Mouse (Mus musculus): Measurements from ENCODE around the gene Coro1b. TPM values are rescaled to one million over a fixed set of nuclear protein-coding genes. Genes with fewer than 3 reads are reported as not detected.

The Coro1b gene
- polyA plus RNA-seq, 1 experiment from 2014 or later: 133 TPM

DNA sequence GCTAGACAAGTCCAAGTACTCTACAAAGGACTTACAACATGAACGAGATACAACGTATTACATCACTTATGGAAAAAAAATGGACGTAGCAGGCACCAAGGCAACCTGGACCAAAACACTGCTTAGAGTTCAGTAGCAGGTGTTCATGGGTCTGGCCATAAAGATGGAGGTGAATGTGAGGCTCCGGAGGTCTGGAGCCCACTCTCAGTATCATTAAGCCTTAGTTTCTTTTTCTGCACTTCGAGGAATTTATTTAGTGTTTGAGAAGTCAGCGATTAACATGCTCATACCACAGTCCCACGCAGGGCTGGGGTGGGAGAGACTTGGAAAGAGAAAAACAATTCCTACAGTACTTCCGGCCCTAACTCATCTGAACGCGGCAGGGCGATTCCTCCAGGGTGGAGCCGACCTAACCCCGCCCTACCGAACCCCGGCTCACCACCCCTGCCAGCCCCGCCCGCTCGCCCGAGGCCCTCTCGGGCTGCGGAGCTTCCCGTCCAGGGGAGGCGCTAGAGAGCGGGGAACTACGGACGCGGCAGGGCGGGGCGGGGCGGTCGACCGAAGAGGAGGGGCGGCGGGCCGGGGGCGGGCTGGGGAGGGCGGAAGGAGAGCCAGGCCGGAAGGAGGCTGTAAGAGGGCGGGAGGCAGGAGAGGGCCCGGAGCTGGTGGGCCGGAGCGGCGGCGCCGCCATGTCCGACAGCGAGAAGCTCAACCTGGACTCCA, 43.3 kb downstream of the Coro1b start, which contains the start of gene Ppp1ca:
Ppp1ca (plus strand) TSS at position 538 of the 723 bp plus-strand sequence.
- H3K36me3 ChIP-seq: peaks cover 37% of the 10 kb centered on the region
- no peaks in the 10 kb centered on the region for H3K9me3 ChIP-seq (replicated peaks)
- peak within 1 kb of the TSS; percentile 97 for H3K27ac ChIP-seq (replicated peaks)
- peak within 1 kb of the TSS; percentile 96 for H3K4me3 ChIP-seq
- WGBS: 8% methylated on average over 37 of the region's 47 CpGs
- peak; percentile 97 for DNase-seq (ENCODE audit: low spot score)
- H3K4me1 ChIP-seq: peaks cover 41% of the 10 kb centered on the region
- no peaks in the 10 kb centered on the region for H3K27me3 ChIP-seq (ENCODE audit: low read depth, poor library complexity, severe bottlenecking)

- no peak for DNase-seq (ENCODE audit: low spot score)
- Histone ChIP-seq H3K27ac (replicated peaks) (peak overlapping the region; percentile 97), H3K9me3 (replicated peaks) (no peaks in the 10 kb centered on the region), H3K4me3 (peak overlapping the region; percentile 96), H3K4me1 (peaks cover 44% of the 10 kb centered on the region), H3K27me3 (ENCODE audit: low read depth, poor library complexity, severe bottlenecking) (no peaks in the 10 kb centered on the region), H3K36me3 (peaks cover 44% of the 10 kb centered on the region)
- under 1% methylated on average over 52 of the region's 52 CpGs for WGBS
Observed at GRCm38 (mm10) chr19:4192251-4192985, 44.0 kb downstream of the Coro1b start.

- Histone ChIP-seq H3K4me1 (peaks cover 44% of the 10 kb centered on the region), H3K27ac (replicated peaks) (peak overlapping the region; percentile 97), H3K9me3 (replicated peaks) (no peaks in the 10 kb centered on the region), H3K27me3 (ENCODE audit: low read depth, poor library complexity, severe bottlenecking) (no peaks in the 10 kb centered on the region), H3K4me3 (peak overlapping the region; percentile 96), H3K36me3 (peaks cover 52% of the 10 kb centered on the region)
- 72% methylated on average over 6 of the region's 6 CpGs for WGBS
- no peak for DNase-seq (ENCODE audit: low spot score)
Observed at GRCm38 (mm10) chr19:4193129-4193528, 44.7 kb downstream of the Coro1b start.

GRCm38 (mm10) chr19:4194021-4194724, 45.8 kb downstream of the Coro1b start:
- Histone ChIP-seq H3K27ac (replicated peaks) (no peak overlapping the region), H3K27me3 (ENCODE audit: low read depth, poor library complexity, severe bottlenecking) (no peaks in the 10 kb centered on the region), H3K4me1 (peaks cover 44% of the 10 kb centered on the region), H3K36me3 (peaks cover 62% of the 10 kb centered on the region), H3K9me3 (replicated peaks) (no peaks in the 10 kb centered on the region), H3K4me3 (0 out of 2 replicates have a peak overlapping the region, but pooled peaks have one; percentile 14)
- whole genome bisulfite sequencing: 90% methylated on average over 8 of the region's 8 CpGs
- DNase-seq (ENCODE audit: low spot score): no peak

GRCm38 (mm10) chr19:4194776-4195650, 46.6 kb downstream of the Coro1b start:
- Histone ChIP-seq H3K27me3 (ENCODE audit: low read depth, poor library complexity, severe bottlenecking) (no peaks in the 10 kb centered on the region), H3K36me3 (peaks cover 70% of the 10 kb centered on the region), H3K9me3 (replicated peaks) (no peaks in the 10 kb centered on the region), H3K4me3 (0 out of 2 replicates have a peak overlapping the region, but pooled peaks have one; percentile 14), H3K4me1 (peaks cover 48% of the 10 kb centered on the region), H3K27ac (replicated peaks) (no peak overlapping the region)
- no peak for DNase-seq (ENCODE audit: low spot score)
- 84% methylated on average over 12 of the region's 12 CpGs for WGBS

DNA sequence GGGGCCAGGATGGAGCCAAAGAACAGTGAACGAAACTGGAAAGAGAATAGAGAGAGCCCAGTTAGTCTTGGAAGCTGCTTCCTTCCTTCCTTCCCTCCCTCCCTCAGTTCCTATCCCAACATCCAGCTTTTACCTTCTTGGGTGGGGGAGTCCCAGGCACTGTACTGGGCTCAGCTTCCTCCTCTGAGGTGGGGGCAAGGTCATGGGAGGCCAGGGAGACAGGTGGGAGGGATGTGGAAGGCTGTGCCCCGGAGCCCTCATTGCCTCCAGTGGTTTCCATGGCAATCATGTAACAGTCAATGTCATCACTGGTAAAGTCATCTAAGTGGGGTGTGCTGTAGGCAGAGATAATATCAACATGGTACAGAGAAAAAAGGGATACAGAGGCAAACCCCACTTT, 47.6 kb downstream of the Coro1b start:
- Histone ChIP-seq H3K36me3 (peaks cover 76% of the 10 kb centered on the region), H3K4me3 (no peak overlapping the region), H3K9me3 (replicated peaks) (no peaks in the 10 kb centered on the region), H3K27ac (replicated peaks) (no peak overlapping the region), H3K4me1 (peaks cover 52% of the 10 kb centered on the region), H3K27me3 (ENCODE audit: low read depth, poor library complexity, severe bottlenecking) (no peaks in the 10 kb centered on the region)
- DNase-seq (ENCODE audit: low spot score): no peak
- WGBS: 82% methylated on average over 2 of the region's 2 CpGs

DNA sequence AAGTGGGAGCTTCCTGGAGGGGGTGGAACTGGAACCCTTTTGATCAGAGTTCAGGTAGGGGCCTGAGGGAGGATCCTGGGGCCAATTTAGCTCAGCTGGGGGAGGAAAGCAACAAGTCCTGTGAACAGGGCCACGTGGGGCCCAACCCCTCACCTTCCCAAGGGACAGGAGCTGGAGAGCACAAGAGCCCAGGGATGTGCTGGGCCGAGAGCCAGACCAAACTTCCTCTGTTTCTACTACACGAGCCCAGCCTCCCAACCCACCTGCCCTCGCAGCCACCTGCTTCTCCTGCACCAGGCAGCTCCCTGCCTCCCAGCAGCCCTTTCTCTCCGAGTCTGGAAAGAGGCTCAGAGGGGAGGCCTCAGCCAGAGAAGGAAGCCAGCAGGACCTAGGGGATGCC, 48.1 kb downstream of the Coro1b start:
- Histone ChIP-seq H3K4me1 (peaks cover 49% of the 10 kb centered on the region), H3K4me3 (no peak overlapping the region), H3K27me3 (ENCODE audit: low read depth, poor library complexity, severe bottlenecking) (no peaks in the 10 kb centered on the region), H3K27ac (replicated peaks) (no peak overlapping the region), H3K36me3 (peaks cover 76% of the 10 kb centered on the region), H3K9me3 (replicated peaks) (no peaks in the 10 kb centered on the region)
- DNase-seq (ENCODE audit: low spot score): no peak
- WGBS: 77% methylated on average over 5 of the region's 5 CpGs

DNA sequence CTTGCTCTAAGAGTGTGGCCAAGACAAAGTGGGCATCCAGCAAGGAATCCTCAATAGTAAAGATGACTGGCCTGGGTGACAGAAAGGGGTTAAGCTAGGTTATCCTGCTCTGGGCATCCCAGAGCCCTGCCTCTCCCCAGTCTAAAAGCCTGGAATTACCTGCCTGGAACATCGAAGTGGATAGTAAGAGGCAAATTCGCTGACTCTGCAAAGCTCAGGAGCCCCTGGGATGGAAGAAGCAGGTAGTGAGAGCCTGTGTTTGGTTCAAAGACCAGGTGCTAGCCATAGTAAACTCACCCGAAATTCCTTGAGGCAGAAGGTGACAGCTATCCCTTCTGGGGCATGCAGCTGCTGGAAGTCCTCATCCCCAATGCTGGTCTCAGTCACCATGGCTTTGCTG, 48.8 kb downstream of the Coro1b start:
- WGBS: 81% methylated on average over 3 of the region's 3 CpGs
- no peak for DNase-seq (ENCODE audit: low spot score)
- Histone ChIP-seq H3K9me3 (replicated peaks) (no peaks in the 10 kb centered on the region), H3K36me3 (peaks cover 76% of the 10 kb centered on the region), H3K27ac (replicated peaks) (no peak overlapping the region), H3K4me1 (peaks cover 50% of the 10 kb centered on the region), H3K27me3 (ENCODE audit: low read depth, poor library complexity, severe bottlenecking) (peaks cover under 1% of the 10 kb centered on the region; the same call in 1 of the 2 replicates), H3K4me3 (no peak overlapping the region; the same call in 1 of the 2 replicates)

DNA sequence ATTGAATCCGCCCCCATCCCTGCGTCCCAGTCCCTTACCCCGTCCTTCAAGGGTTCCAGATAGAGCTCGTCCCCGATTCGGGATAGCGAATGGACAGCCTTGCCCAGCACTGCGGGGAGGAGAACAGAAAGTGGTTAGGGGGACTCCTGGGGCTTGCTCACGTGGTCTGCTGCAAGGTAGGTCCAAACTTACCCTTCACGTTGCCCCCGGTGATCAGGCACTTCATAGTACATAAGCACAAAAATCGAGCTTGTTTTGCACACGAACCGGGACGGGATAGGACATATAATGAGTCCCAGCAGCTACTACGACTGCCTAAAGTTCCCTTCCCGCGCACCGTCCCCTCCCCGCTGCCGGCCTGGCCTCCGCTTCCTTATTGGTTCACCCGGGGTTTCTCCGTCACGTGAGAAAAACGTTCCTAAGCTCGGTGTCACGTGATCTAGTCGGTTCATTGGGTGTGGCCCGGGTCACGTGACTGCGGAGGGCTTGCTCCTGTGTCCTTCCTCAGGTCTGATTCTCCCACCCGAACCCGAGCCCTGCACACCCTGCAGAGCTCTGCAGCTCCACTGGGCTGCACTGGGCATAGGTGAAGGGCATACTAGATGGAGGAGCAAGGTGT, 53.0 kb downstream of the Coro1b start, which contains the start of gene Rad9a:
Rad9a (minus strand) TSS at position 372 of the 619 bp plus-strand sequence.
- H3K27me3 ChIP-seq (ENCODE audit: low read depth, poor library complexity, severe bottlenecking): peaks cover 35% of the 10 kb centered on the region
- peak within 1 kb of the TSS; percentile 87 for H3K27ac ChIP-seq (replicated peaks)
- no peaks in the 10 kb centered on the region for H3K9me3 ChIP-seq (replicated peaks)
- peak; percentile 96 for DNase-seq (ENCODE audit: low spot score)
- H3K4me1 ChIP-seq: peaks cover 34% of the 10 kb centered on the region
- peaks cover 42% of the 10 kb centered on the region for H3K36me3 ChIP-seq
- WGBS: under 1% methylated on average over 34 of the region's 34 CpGs
- peak within 1 kb of the TSS; percentile 65 for H3K4me3 ChIP-seq

- no peak for DNase-seq (ENCODE audit: low spot score)
- H3K27me3 ChIP-seq (ENCODE audit: low read depth, poor library complexity, severe bottlenecking): peaks cover 40% of the 10 kb centered on the region
- peak overlapping the region; percentile 65 for H3K4me3 ChIP-seq
- H3K9me3 ChIP-seq (replicated peaks): no peaks in the 10 kb centered on the region
- 39% methylated on average over 7 of the region's 7 CpGs for WGBS
- H3K4me1 ChIP-seq: peaks cover 30% of the 10 kb centered on the region
- H3K27ac ChIP-seq (replicated peaks): peak overlapping the region; percentile 87
- peaks cover 35% of the 10 kb centered on the region for H3K36me3 ChIP-seq
Observed at GRCm38 (mm10) chr19:4202149-4202548, 53.7 kb downstream of the Coro1b start.

DNA sequence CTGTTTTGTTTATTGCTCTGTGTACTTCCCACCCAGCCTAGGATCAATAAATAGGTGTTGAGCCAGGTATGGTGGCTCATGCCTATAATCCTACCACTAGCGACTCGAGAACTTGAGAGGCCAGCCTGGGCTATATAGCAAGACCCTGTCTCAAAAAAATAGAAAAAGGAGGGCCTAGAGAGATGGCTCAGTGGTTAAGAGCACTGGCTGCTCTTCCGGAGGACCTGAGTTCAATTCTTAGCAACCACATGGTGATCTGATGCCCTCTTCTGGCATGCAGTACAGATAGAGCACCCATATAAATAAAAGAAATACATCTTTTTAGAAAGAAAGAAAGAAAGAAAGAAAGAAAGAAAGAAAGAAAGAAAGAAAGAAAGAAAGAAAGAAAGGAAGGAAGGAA, 54.7 kb downstream of the Coro1b start:
- WGBS: 70% methylated on average over 3 of the region's 3 CpGs
- H3K36me3 ChIP-seq: peaks cover 25% of the 10 kb centered on the region
- peaks cover 43% of the 10 kb centered on the region for H3K27me3 ChIP-seq (ENCODE audit: low read depth, poor library complexity, severe bottlenecking)
- no peak overlapping the region for H3K27ac ChIP-seq (replicated peaks)
- DNase-seq (ENCODE audit: low spot score): no peak
- H3K4me1 ChIP-seq: peaks cover 30% of the 10 kb centered on the region
- no peaks in the 10 kb centered on the region for H3K9me3 ChIP-seq (replicated peaks)
- H3K4me3 ChIP-seq: no peak overlapping the region
